15 mouse cellular contexts compared by ENCODE assay signal in genomic region chr14:87537127-87537819, GRCm38 (mm10).
DNase-seq lines count a peak whose midpoint lies in the region; ATAC-seq and TF ChIP-seq lines count a peak whose summit lies in the region.
"Had no signal": no experiment of that assay in that cellular context is flagged by ENCODE, and none has a peak within 500 bp of the region (broad histone marks: within the 10 kb centered on the region; RNA-seq: fewer than 3 reads in every experiment).

No protein-coding gene starts in this region.

- peaks cover 8% of the 10 kb centered on the region; the same call in 1 of the 2 replicates for H3K36me3 ChIP-seq in hindbrain, embryonic 12.5 days
- peaks cover 5% of the 10 kb centered on the region for H3K36me3 ChIP-seq in hindbrain, embryonic 10.5 days
- no peaks in the 10 kb centered on the region for H3K36me3 ChIP-seq in neural tube, embryonic 14.5 days (ENCODE audit: control insufficient read depth, insufficient read depth, low read length)
- no peaks in the 10 kb centered on the region for H3K36me3 ChIP-seq in thymus, adult 2 months (ENCODE audit: control insufficient read depth, insufficient read depth, low read length)

- H3K27ac ChIP-seq in hindbrain, embryonic 12.5 days, result no peak overlapping the region
- no peak overlapping the region for H3K27ac ChIP-seq in hindbrain, embryonic 10.5 days
- H3K27ac ChIP-seq in neural tube, embryonic 14.5 days (ENCODE audit: low read depth, low read length), result no peak overlapping the region
- no peak overlapping the region for H3K27ac ChIP-seq in thymus, adult 2 months (ENCODE audit: control insufficient read depth, insufficient read depth, low read length)
- H3K27ac ChIP-seq: liver, embryonic 12.5 days had no signal

- no peak for DNase-seq in hindbrain, embryonic 10.5 days (ENCODE audit: low spot score)
- no peak for DNase-seq in neural tube, embryonic 10.5 days (ENCODE audit: extremely low spot score, low spot score)
- DNase-seq in brain, embryonic 14.5 days (ENCODE audit: low read depth), result peak; percentile 33
- DNase-seq in naive thymus-derived CD4-positive, alpha-beta T cell, adult 2 months (ENCODE audit: low read depth), result peak; percentile 24
- DNase-seq in kidney, postnatal 25 days, result no peak
- no peak for DNase-seq in thymus, adult 2 months
- DNase-seq: cerebellum, adult 11 months; gastrocnemius, postnatal 36 days; kidney, postnatal 10 days; left cerebral cortex, postnatal 4 days; lung, postnatal 36 days; thymus, postnatal 14 days had no signal

- no peak overlapping the region for H3K4me2 ChIP-seq in hindbrain, embryonic 12.5 days (replicated peaks)
- H3K4me2 ChIP-seq in neural tube, embryonic 14.5 days (ENCODE audit: low read depth, low read length), result no peak overlapping the region
- H3K4me2 ChIP-seq: liver, embryonic 12.5 days had no signal

- no peak for TF ChIP-seq POLR2A in brain, embryonic 14.5 days (IDR thresholded peaks at IDR 0.05; ENCODE audit: borderline replicate concordance, extremely low read depth, insufficient read depth, insufficient read length, poor library complexity, severe bottlenecking)
- TF ChIP-seq POLR2A in thymus, adult 2 months (IDR thresholded peaks at IDR 0.05; ENCODE audit: control insufficient read depth, extremely low read depth, insufficient read depth, low read length, poor library complexity), result no peak

- H3K9me3 ChIP-seq in hindbrain, embryonic 12.5 days (replicated peaks), result no peaks in the 10 kb centered on the region
- H3K9me3 ChIP-seq in hindbrain, embryonic 10.5 days, result no peaks in the 10 kb centered on the region
- no peaks in the 10 kb centered on the region for H3K9me3 ChIP-seq in neural tube, embryonic 14.5 days (ENCODE audit: control insufficient read depth, low read length)
- H3K9me3 ChIP-seq: liver, embryonic 12.5 days had no signal

- ATAC-seq in hindbrain, embryonic 12.5 days (ENCODE audit: low FRiP score), result 0 out of 2 replicates have a peak, but pooled peaks have one; percentile 48
- peak; percentile 54; the same call in 1 of the 2 replicates for ATAC-seq in neural tube, embryonic 14.5 days (ENCODE audit: low read depth)
- ATAC-seq: liver, embryonic 12.5 days had no signal

- peak; percentile 13; the same call in 1 of the 2 replicates for TF ChIP-seq CTCF in brain, embryonic 14.5 days (IDR thresholded peaks at IDR 0.05; ENCODE audit: borderline replicate concordance, extremely low read depth, insufficient read depth, insufficient read length)
- no peak for TF ChIP-seq CTCF in thymus, adult 2 months (IDR thresholded peaks at IDR 0.05; ENCODE audit: borderline replicate concordance, control insufficient read depth, extremely low read depth, insufficient read depth, low read length, poor library complexity)

- H3K4me3 ChIP-seq in hindbrain, embryonic 12.5 days, result no peak overlapping the region
- no peak overlapping the region for H3K4me3 ChIP-seq in hindbrain, embryonic 10.5 days
- no peak overlapping the region for H3K4me3 ChIP-seq in neural tube, embryonic 14.5 days (ENCODE audit: low read depth, low read length)
- H3K4me3 ChIP-seq in thymus, adult 2 months (ENCODE audit: control insufficient read depth, insufficient read depth, low read length), result no peak overlapping the region
- H3K4me3 ChIP-seq: liver, embryonic 12.5 days had no signal

- no peak overlapping the region for H3K9ac ChIP-seq in hindbrain, embryonic 12.5 days
- no peak overlapping the region for H3K9ac ChIP-seq in neural tube, embryonic 14.5 days (replicated peaks; ENCODE audit: low read depth, low read length)
- H3K9ac ChIP-seq: liver, embryonic 12.5 days had no signal

- H3K27me3 ChIP-seq in hindbrain, embryonic 12.5 days, result no peaks in the 10 kb centered on the region
- H3K27me3 ChIP-seq in hindbrain, embryonic 10.5 days (ENCODE audit: insufficient read depth, poor library complexity, severe bottlenecking), result no peaks in the 10 kb centered on the region
- no peaks in the 10 kb centered on the region for H3K27me3 ChIP-seq in neural tube, embryonic 14.5 days (ENCODE audit: control insufficient read depth, insufficient read depth, low read length)
- no peaks in the 10 kb centered on the region for H3K27me3 ChIP-seq in thymus, adult 2 months (ENCODE audit: control insufficient read depth, insufficient read depth, low read length)
- H3K27me3 ChIP-seq: liver, embryonic 12.5 days had no signal

- no peaks in the 10 kb centered on the region for H3K4me1 ChIP-seq in hindbrain, embryonic 12.5 days
- H3K4me1 ChIP-seq in hindbrain, embryonic 10.5 days (replicated peaks), result no peaks in the 10 kb centered on the region
- H3K4me1 ChIP-seq in neural tube, embryonic 14.5 days (ENCODE audit: control insufficient read depth, insufficient read depth, low read length), result no peaks in the 10 kb centered on the region
- no peaks in the 10 kb centered on the region for H3K4me1 ChIP-seq in thymus, adult 2 months (replicated peaks; ENCODE audit: control insufficient read depth, insufficient read depth, low read length)
- H3K4me1 ChIP-seq: liver, embryonic 12.5 days had no signal

- WGBS in hindbrain, embryonic 12.5 days, result 82% methylated on average over 4 of the region's 4 CpGs
- 88% methylated on average over 4 of the region's 4 CpGs for WGBS in hindbrain, embryonic 10.5 days
- 68% methylated on average over 4 of the region's 4 CpGs for WGBS in neural tube, embryonic 14.5 days
- 97% methylated on average over 4 of the region's 4 CpGs for WGBS in thymus, adult 2 months

Comparison
In these comparisons a context has a peak if more than half of its experiments do, and no peak if none do; other contexts are left out.
1. DNase-seq: peak in brain, embryonic 14.5 days (single experiment) and naive thymus-derived CD4-positive, alpha-beta T cell, adult 2 months (single experiment); none in hindbrain, embryonic 10.5 days (single experiment), neural tube, embryonic 10.5 days (single experiment), kidney, postnatal 25 days (0 of 2) and thymus, adult 2 months (single experiment).